Mouse (Mus musculus): ENCODE data around the gene Rora. TPM values are rescaled to one million over a fixed set of nuclear protein-coding genes. Genes with fewer than 3 reads are reported as not detected.

Gene Rora
- polyA plus RNA-seq, 1 experiment from 2014 or later = 12.3 TPM

- ATAC-seq (ENCODE audit: low read depth) = no peak
Measured at GRCm38 (mm10) chr9:69141859-69142258, 488.3 kb downstream of the Rora start.

GRCm38 (mm10) chr9:69146937-69147336 lies 493.4 kb downstream of the Rora start:
- H3K4me1 ChIP-seq (ENCODE audit: control insufficient read depth, insufficient read depth, low read length) = peaks cover 11% of the 10 kb centered on the region; the same call in 1 of the 2 replicates
- no peak overlapping the region for H3K27ac ChIP-seq (replicated peaks; ENCODE audit: low read depth, low read length)
- no peak overlapping the region for H3K4me3 ChIP-seq (ENCODE audit: low read depth, low read length)
- WGBS = 100% methylated on average over 1 of the region's 1 CpGs
- peaks cover 13% of the 10 kb centered on the region; the same call in 1 of the 2 replicates for H3K9me3 ChIP-seq (ENCODE audit: control insufficient read depth, low read length)
- ATAC-seq (ENCODE audit: low read depth) = no peak
- DNase-seq (ENCODE audit: low spot score) = no peak
- H3K36me3 ChIP-seq (ENCODE audit: control insufficient read depth, insufficient read depth, low read length) = no peaks in the 10 kb centered on the region
- no peak overlapping the region for H3K9ac ChIP-seq (ENCODE audit: low read depth, low read length)
- no peak overlapping the region for H3K4me2 ChIP-seq (ENCODE audit: low read depth, low read length)
- no peaks in the 10 kb centered on the region for H3K27me3 ChIP-seq (replicated peaks; ENCODE audit: control insufficient read depth, insufficient read depth, low read length)

More at GRCm38 (mm10) chr9:69141859-69142258, 488.3 kb downstream of the Rora start:
- no peaks in the 10 kb centered on the region for H3K36me3 ChIP-seq (ENCODE audit: control insufficient read depth, insufficient read depth, low read length)
- H3K9me3 ChIP-seq (ENCODE audit: control insufficient read depth, low read length) = peaks cover 8% of the 10 kb centered on the region; the same call in 1 of the 2 replicates
- H3K4me3 ChIP-seq (ENCODE audit: low read depth, low read length) = no peak overlapping the region
- no peak for DNase-seq (ENCODE audit: low spot score)
- 65% methylated on average over 4 of the region's 4 CpGs for WGBS
- no peak overlapping the region for H3K27ac ChIP-seq (replicated peaks; ENCODE audit: low read depth, low read length)
- no peak overlapping the region for H3K4me2 ChIP-seq (ENCODE audit: low read depth, low read length)
- H3K27me3 ChIP-seq (replicated peaks; ENCODE audit: control insufficient read depth, insufficient read depth, low read length) = no peaks in the 10 kb centered on the region
- no peak overlapping the region for H3K9ac ChIP-seq (ENCODE audit: low read depth, low read length)
- H3K4me1 ChIP-seq (ENCODE audit: control insufficient read depth, insufficient read depth, low read length) = no peaks in the 10 kb centered on the region

GRCm38 (mm10) chr9:69150224-69150623 lies 496.6 kb downstream of the Rora start:
- H3K9ac ChIP-seq (ENCODE audit: low read depth, low read length) = no peak overlapping the region
- H3K4me1 ChIP-seq (ENCODE audit: control insufficient read depth, insufficient read depth, low read length) = peaks cover 11% of the 10 kb centered on the region; the same call in 1 of the 2 replicates
- H3K9me3 ChIP-seq (ENCODE audit: control insufficient read depth, low read length) = peaks cover 13% of the 10 kb centered on the region; the same call in 1 of the 2 replicates
- no peak overlapping the region for H3K4me3 ChIP-seq (ENCODE audit: low read depth, low read length)
- ATAC-seq (ENCODE audit: low read depth) = peak; percentile 47
- H3K36me3 ChIP-seq (ENCODE audit: control insufficient read depth, insufficient read depth, low read length) = no peaks in the 10 kb centered on the region
- DNase-seq (ENCODE audit: low spot score) = peak; percentile 38
- H3K4me2 ChIP-seq (ENCODE audit: low read depth, low read length) = peak overlapping the region; percentile 11; the same call in 1 of the 2 replicates
- no peak overlapping the region for H3K27ac ChIP-seq (replicated peaks; ENCODE audit: low read depth, low read length)
- WGBS = 31% methylated on average over 14 of the region's 14 CpGs
- no peaks in the 10 kb centered on the region for H3K27me3 ChIP-seq (replicated peaks; ENCODE audit: control insufficient read depth, insufficient read depth, low read length)

GRCm38 (mm10) chr9:69154684-69155083 lies 501.1 kb downstream of the Rora start:
- H3K36me3 ChIP-seq (ENCODE audit: control insufficient read depth, insufficient read depth, low read length) = no peaks in the 10 kb centered on the region
- ATAC-seq (ENCODE audit: low read depth) = no peak
- H3K4me3 ChIP-seq (ENCODE audit: low read depth, low read length) = no peak overlapping the region
- no peak overlapping the region for H3K9ac ChIP-seq (ENCODE audit: low read depth, low read length)
- H3K9me3 ChIP-seq (ENCODE audit: control insufficient read depth, low read length) = no peaks in the 10 kb centered on the region
- no peaks in the 10 kb centered on the region for H3K27me3 ChIP-seq (replicated peaks; ENCODE audit: control insufficient read depth, insufficient read depth, low read length)
- peaks cover 9% of the 10 kb centered on the region; the same call in 1 of the 2 replicates for H3K4me1 ChIP-seq (ENCODE audit: control insufficient read depth, insufficient read depth, low read length)
- H3K27ac ChIP-seq (replicated peaks; ENCODE audit: low read depth, low read length) = no peak overlapping the region
- H3K4me2 ChIP-seq (ENCODE audit: low read depth, low read length) = no peak overlapping the region
- no peak for DNase-seq (ENCODE audit: low spot score)
- 91% methylated on average over 5 of the region's 5 CpGs for WGBS

GRCm38 (mm10) chr9:69155836-69156595 lies 502.4 kb downstream of the Rora start:
- Histone ChIP-seq H3K27ac (replicated peaks; ENCODE audit: low read depth, low read length) (no peak overlapping the region), H3K4me3 (ENCODE audit: low read depth, low read length) (no peak overlapping the region), H3K9me3 (ENCODE audit: control insufficient read depth, low read length) (no peaks in the 10 kb centered on the region), H3K4me1 (ENCODE audit: control insufficient read depth, insufficient read depth, low read length) (no peaks in the 10 kb centered on the region), H3K36me3 (ENCODE audit: control insufficient read depth, insufficient read depth, low read length) (no peaks in the 10 kb centered on the region), H3K27me3 (replicated peaks; ENCODE audit: control insufficient read depth, insufficient read depth, low read length) (no peaks in the 10 kb centered on the region), H3K9ac (ENCODE audit: low read depth, low read length) (no peak overlapping the region), H3K4me2 (ENCODE audit: low read depth, low read length) (no peak overlapping the region)
- ATAC-seq (ENCODE audit: low read depth) (no peak), DNase-seq (ENCODE audit: low spot score) (no peak)
- 70% methylated on average over 8 of the region's 8 CpGs for WGBS

DNA sequence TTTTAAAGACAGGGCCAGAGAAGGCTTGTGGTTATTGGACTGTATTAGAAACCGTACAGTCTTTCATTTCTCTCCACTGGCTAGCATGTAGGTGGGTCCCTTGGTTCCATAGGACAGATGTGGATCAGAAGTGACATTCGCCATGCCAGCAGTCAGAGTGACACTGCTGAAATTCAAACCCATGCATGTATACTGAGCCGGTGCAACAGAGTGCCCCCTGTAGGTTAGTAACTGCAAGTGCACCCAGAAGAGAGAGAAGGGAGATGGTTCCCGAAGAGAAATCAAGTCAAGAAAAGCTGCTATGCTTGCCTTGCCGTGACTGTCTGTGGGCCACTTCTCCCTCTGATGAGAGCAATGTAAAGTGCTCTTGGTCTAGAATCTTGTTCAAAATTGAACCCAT lies 507.2 kb downstream of the Rora start:
- 86% methylated on average over 5 of the region's 5 CpGs for WGBS
- Histone ChIP-seq H3K27ac (replicated peaks; ENCODE audit: low read depth, low read length) (no peak overlapping the region), H3K27me3 (replicated peaks; ENCODE audit: control insufficient read depth, insufficient read depth, low read length) (no peaks in the 10 kb centered on the region), H3K4me2 (ENCODE audit: low read depth, low read length) (no peak overlapping the region), H3K9me3 (ENCODE audit: control insufficient read depth, low read length) (no peaks in the 10 kb centered on the region), H3K4me1 (ENCODE audit: control insufficient read depth, insufficient read depth, low read length) (no peaks in the 10 kb centered on the region), H3K36me3 (ENCODE audit: control insufficient read depth, insufficient read depth, low read length) (no peaks in the 10 kb centered on the region), H3K4me3 (ENCODE audit: low read depth, low read length) (no peak overlapping the region), H3K9ac (ENCODE audit: low read depth, low read length) (no peak overlapping the region)
- no peak for ATAC-seq (ENCODE audit: low read depth)
- DNase-seq (ENCODE audit: low spot score) = no peak

DNA sequence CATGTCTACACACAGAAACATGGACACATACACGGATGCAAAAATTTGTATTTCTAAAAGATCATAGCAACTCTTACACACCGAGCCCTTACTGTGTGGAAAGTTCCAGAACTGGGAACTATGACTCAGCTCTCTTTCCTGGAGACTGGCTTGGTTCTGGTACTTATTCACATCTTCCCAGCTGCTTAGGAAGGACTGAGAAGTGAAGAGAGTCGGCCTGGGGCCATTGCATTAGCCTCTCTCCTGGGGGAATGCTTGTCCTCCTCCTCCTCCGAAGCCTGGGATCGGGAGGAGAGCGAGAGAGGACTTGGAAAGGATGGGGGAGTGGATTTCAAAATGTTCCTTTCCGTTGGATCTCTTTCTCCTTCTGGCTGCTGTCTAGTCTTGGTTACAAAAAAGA lies 511.1 kb downstream of the Rora start:
- Histone ChIP-seq H3K4me3 (ENCODE audit: low read depth, low read length) (no peak overlapping the region), H3K9me3 (ENCODE audit: control insufficient read depth, low read length) (0 out of 2 replicates have a peak, but pooled peaks cover 4% of the 10 kb centered on the region), H3K9ac (ENCODE audit: low read depth, low read length) (no peak overlapping the region), H3K4me2 (ENCODE audit: low read depth, low read length) (no peak overlapping the region), H3K27me3 (replicated peaks; ENCODE audit: control insufficient read depth, insufficient read depth, low read length) (no peaks in the 10 kb centered on the region), H3K36me3 (ENCODE audit: control insufficient read depth, insufficient read depth, low read length) (no peaks in the 10 kb centered on the region), H3K27ac (replicated peaks; ENCODE audit: low read depth, low read length) (no peak overlapping the region), H3K4me1 (ENCODE audit: control insufficient read depth, insufficient read depth, low read length) (no peaks in the 10 kb centered on the region)
- no peak for ATAC-seq (ENCODE audit: low read depth)
- 66% methylated on average over 7 of the region's 7 CpGs for WGBS
- DNase-seq (ENCODE audit: low spot score) = no peak

- H3K27ac ChIP-seq (replicated peaks; ENCODE audit: low read depth, low read length) = no peak overlapping the region
Measured at GRCm38 (mm10) chr9:69165096-69165836, 511.7 kb downstream of the Rora start.

More at GRCm38 (mm10) chr9:69165096-69165836, 511.7 kb downstream of the Rora start:
- 0 out of 2 replicates have a peak, but pooled peaks cover 4% of the 10 kb centered on the region for H3K9me3 ChIP-seq (ENCODE audit: control insufficient read depth, low read length)
- no peaks in the 10 kb centered on the region for H3K27me3 ChIP-seq (replicated peaks; ENCODE audit: control insufficient read depth, insufficient read depth, low read length)
- no peaks in the 10 kb centered on the region for H3K36me3 ChIP-seq (ENCODE audit: control insufficient read depth, insufficient read depth, low read length)
- WGBS = 70% methylated on average over 7 of the region's 7 CpGs
- H3K9ac ChIP-seq (ENCODE audit: low read depth, low read length) = no peak overlapping the region
- no peaks in the 10 kb centered on the region for H3K4me1 ChIP-seq (ENCODE audit: control insufficient read depth, insufficient read depth, low read length)
- DNase-seq (ENCODE audit: low spot score) (no peak), ATAC-seq (ENCODE audit: low read depth) (no peak)
- H3K4me2 ChIP-seq (ENCODE audit: low read depth, low read length) = no peak overlapping the region
- H3K4me3 ChIP-seq (ENCODE audit: low read depth, low read length) = no peak overlapping the region
